Mouse (Mus musculus) bone marrow macrophage, adult 2 months (primary cell): ENCODE data around the gene Nuak2.

ENCODE experiments used
- CTCF ChIP-seq: IDR thresholded peaks from 2 replicates; pipeline ENCODE4 v1.5.1; 2012; ENCODE audit warnings: low read depth, mild to moderate bottlenecking, low read length, moderate library complexity
- POLR2A ChIP-seq: IDR thresholded peaks from 2 replicates; pipeline ENCODE4 v1.6.1; 2012; ENCODE audit warnings: mild to moderate bottlenecking, low read depth, low read length, borderline replicate concordance

- TF ChIP-seq CTCF (no peak), POLR2A (no peak)
These were observed 40.9 kb downstream of the Nuak2 start for GRCm38 (mm10) chr1:132356841-132357240.
